Mouse (Mus musculus) heart, embryonic 12.5 days (tissue): ENCODE data around the gene Gng2. TPM values are rescaled to one million over a fixed set of nuclear protein-coding genes. Genes with fewer than 3 reads are reported as not detected.
A peak's percentile ranks its signal among the peaks of the same experiment; 100 is the strongest.

Experiments
- ATAC-seq: fragments of 200-750 bp; cut with Nextera tagmentation; 2 replicates; pipeline ENCODE4 v1.8.0; 2017; ENCODE audit warnings: moderate TSS enrichment, moderate library complexity; ENCODE audit not compliant: insufficient number of reproducible peaks, low FRiP score
- H3K27ac ChIP-seq: fragments of 300-500 bp; sonication (generic); 2 replicates; pipeline ENCODE4 v1.5.1; 2016; ENCODE audit warnings: mild to moderate bottlenecking, moderate library complexity; ENCODE audit not compliant: poor library complexity, severe bottlenecking
- H3K27me3 ChIP-seq: fragments of 300-500 bp; sonication (generic); replicated peaks from 2 replicates; pipeline ENCODE4 v1.6.1; 2016; ENCODE audit warnings: mild to moderate bottlenecking, moderate library complexity
- H3K36me3 ChIP-seq: fragments of 300-500 bp; sonication (generic); 2 replicates; pipeline ENCODE4 v1.6.1; 2016; ENCODE audit warnings: mild to moderate bottlenecking, moderate library complexity
- H3K4me1 ChIP-seq: fragments of 300-500 bp; sonication (generic); replicated peaks from 2 replicates; pipeline ENCODE4 v1.6.1; 2016; ENCODE audit warnings: mild to moderate bottlenecking
- H3K4me2 ChIP-seq: fragments of 300-500 bp; sonication (generic); 2 replicates; pipeline ENCODE4 v1.6.1; 2016; ENCODE audit warnings: mild to moderate bottlenecking, moderate library complexity
- H3K4me3 ChIP-seq: fragments of 300-500 bp; sonication (generic); 2 replicates; pipeline ENCODE4 v1.5.1; 2016; ENCODE audit warnings: mild to moderate bottlenecking
- H3K9ac ChIP-seq: fragments of 300-500 bp; sonication (generic); 2 replicates; pipeline ENCODE4 v1.6.1; 2016; ENCODE audit warnings: mild to moderate bottlenecking, moderate library complexity
- H3K9me3 ChIP-seq: fragments of 300-500 bp; sonication (generic); replicated peaks from 2 replicates; pipeline ENCODE4 v1.6.1; 2016; ENCODE audit warnings: mild to moderate bottlenecking, moderate library complexity
- WGBS: fragments of 180-500 bp; shearing (Covaris S2); methylation state at CpG from one replicate; pipeline ENCODE4 v1.1.7; 2016; 5-methylcytosine and 5-hydroxymethylcytosine counted together
- polyA plus RNA-seq: library from polyadenylated mRNA; unstranded; fragments of >200 nt; fragmentation: Nextera tagmentation; extraction: Ambion mirVana; gene quantifications from 2 replicates; pipeline ENCODE4 v1.2.1, GENCODE M21; 2016

The Gng2 gene
- polyA plus RNA-seq, 1 experiment from 2014 or later, result 31.2 TPM

- H3K4me1 ChIP-seq, result no peaks in the 10 kb centered on the region
- no peak overlapping the region for H3K9ac ChIP-seq
- H3K27me3 ChIP-seq, result no peaks in the 10 kb centered on the region
- no peaks in the 10 kb centered on the region for H3K36me3 ChIP-seq
- no peak overlapping the region for H3K27ac ChIP-seq
- no peaks in the 10 kb centered on the region for H3K9me3 ChIP-seq
- ATAC-seq, result no peak
- H3K4me3 ChIP-seq, result no peak overlapping the region
- no peak overlapping the region for H3K4me2 ChIP-seq
- WGBS, result 69% methylated on average over 8 of the region's 8 CpGs
Measured at GRCm38 (mm10) chr14:19992873-19993569, 15.6 kb upstream of the Gng2 start.

- no peaks in the 10 kb centered on the region for H3K9me3 ChIP-seq
- 61% methylated on average over 3 of the region's 3 CpGs for WGBS
- no peaks in the 10 kb centered on the region for H3K4me1 ChIP-seq
- H3K9ac ChIP-seq, result no peak overlapping the region
- no peaks in the 10 kb centered on the region for H3K27me3 ChIP-seq
- no peak overlapping the region for H3K27ac ChIP-seq
- H3K36me3 ChIP-seq, result no peaks in the 10 kb centered on the region
- H3K4me3 ChIP-seq, result no peak overlapping the region
- ATAC-seq, result no peak
- no peak overlapping the region for H3K4me2 ChIP-seq
Measured at GRCm38 (mm10) chr14:19991861-19992260, 14.4 kb upstream of the Gng2 start.

GRCm38 (mm10) chr14:19990436-19990993 lies 13.1 kb upstream of the Gng2 start:
- Histone ChIP-seq H3K36me3 (no peaks in the 10 kb centered on the region), H3K27ac (no peak overlapping the region)

GRCm38 (mm10) chr14:19988410-19988809 lies 11.0 kb upstream of the Gng2 start:
- Histone ChIP-seq H3K9ac (no peak overlapping the region), H3K4me3 (no peak overlapping the region), H3K27ac (no peak overlapping the region), H3K27me3 (no peaks in the 10 kb centered on the region), H3K4me2 (no peak overlapping the region), H3K4me1 (peaks cover 33% of the 10 kb centered on the region), H3K36me3 (no peaks in the 10 kb centered on the region), H3K9me3 (no peaks in the 10 kb centered on the region)
- ATAC-seq, result no peak
- WGBS, result 82% methylated on average over 3 of the region's 3 CpGs

More at GRCm38 (mm10) chr14:19990436-19990993, 13.1 kb upstream of the Gng2 start:
- H3K9ac ChIP-seq, result no peak overlapping the region
- no peak for ATAC-seq
- no peak overlapping the region for H3K4me2 ChIP-seq
- no peaks in the 10 kb centered on the region for H3K27me3 ChIP-seq
- peaks cover 13% of the 10 kb centered on the region for H3K4me1 ChIP-seq
- H3K4me3 ChIP-seq, result no peak overlapping the region
- 78% methylated on average over 1 of the region's 1 CpGs for WGBS
- no peaks in the 10 kb centered on the region for H3K9me3 ChIP-seq

- WGBS, result 20% methylated on average over 8 of the region's 8 CpGs
Measured at GRCm38 (mm10) chr14:19987358-19987834, 10.0 kb upstream of the Gng2 start.

GRCm38 (mm10) chr14:19986614-19987357 lies 9.4 kb upstream of the Gng2 start:
- Histone ChIP-seq H3K4me3 (0 out of 2 replicates have a peak overlapping the region, but pooled peaks have one; percentile 5), H3K4me2 (peak overlapping the region; percentile 42), H3K27me3 (no peaks in the 10 kb centered on the region), H3K4me1 (peaks cover 34% of the 10 kb centered on the region), H3K9ac (no peak overlapping the region), H3K36me3 (no peaks in the 10 kb centered on the region), H3K9me3 (no peaks in the 10 kb centered on the region), H3K27ac (peak overlapping the region; percentile 78)
- peak; percentile 81 for ATAC-seq
- WGBS, result 13% methylated on average over 13 of the region's 13 CpGs

More at GRCm38 (mm10) chr14:19987358-19987834, 10.0 kb upstream of the Gng2 start:
- H3K27ac ChIP-seq, result peak overlapping the region; percentile 78
- H3K9me3 ChIP-seq, result no peaks in the 10 kb centered on the region
- no peak overlapping the region for H3K9ac ChIP-seq
- H3K27me3 ChIP-seq, result no peaks in the 10 kb centered on the region
- 0 out of 2 replicates have a peak overlapping the region, but pooled peaks have one; percentile 5 for H3K4me3 ChIP-seq
- H3K36me3 ChIP-seq, result no peaks in the 10 kb centered on the region
- H3K4me1 ChIP-seq, result peaks cover 34% of the 10 kb centered on the region
- H3K4me2 ChIP-seq, result peak overlapping the region; percentile 42
- ATAC-seq, result peak; percentile 49; the same call in 1 of the 2 replicates

- no peak overlapping the region for H3K9ac ChIP-seq
Measured at GRCm38 (mm10) chr14:19985912-19986613, 8.6 kb upstream of the Gng2 start.

GRCm38 (mm10) chr14:19985107-19985911 lies 7.9 kb upstream of the Gng2 start:
- Histone ChIP-seq H3K4me1 (peaks cover 34% of the 10 kb centered on the region), H3K4me3 (no peak overlapping the region), H3K9ac (no peak overlapping the region), H3K27me3 (no peaks in the 10 kb centered on the region), H3K27ac (peak overlapping the region; percentile 78), H3K9me3 (no peaks in the 10 kb centered on the region), H3K4me2 (peak overlapping the region; percentile 36), H3K36me3 (no peaks in the 10 kb centered on the region)
- 7% methylated on average over 13 of the region's 13 CpGs for WGBS
- no peak for ATAC-seq

More at GRCm38 (mm10) chr14:19985912-19986613, 8.6 kb upstream of the Gng2 start:
- Histone ChIP-seq H3K4me1 (peaks cover 34% of the 10 kb centered on the region), H3K27ac (peak overlapping the region; percentile 78), H3K9me3 (no peaks in the 10 kb centered on the region), H3K36me3 (no peaks in the 10 kb centered on the region), H3K4me2 (peak overlapping the region; percentile 36), H3K27me3 (no peaks in the 10 kb centered on the region), H3K4me3 (no peak overlapping the region)
- 47% methylated on average over 8 of the region's 8 CpGs for WGBS
- no peak for ATAC-seq

GRCm38 (mm10) chr14:19976421-19977270 lies 781 bp downstream of the Gng2 start:
- peaks cover 20% of the 10 kb centered on the region for H3K4me1 ChIP-seq
- no peaks in the 10 kb centered on the region for H3K36me3 ChIP-seq
- ATAC-seq, result peak; percentile 92
- H3K4me3 ChIP-seq, result peak overlapping the region; percentile 63
- no peaks in the 10 kb centered on the region for H3K27me3 ChIP-seq
- H3K9me3 ChIP-seq, result no peaks in the 10 kb centered on the region
- H3K27ac ChIP-seq, result peak overlapping the region; percentile 30
- H3K4me2 ChIP-seq, result peak overlapping the region; percentile 89
- H3K9ac ChIP-seq, result peak overlapping the region; percentile 77
- under 1% methylated on average over 24 of the region's 24 CpGs for WGBS
